Mouse (Mus musculus) heart, postnatal 36 days (tissue): ENCODE data around the gene Arid5b. TPM values are rescaled to one million over a fixed set of nuclear protein-coding genes. Genes with fewer than 3 reads are reported as not detected.

Experiments used
- DNase-seq, 2 experiments: peaks; one replicate each; pipeline ENCODE4 v3.0.0; 2021 to 2022
- intact Hi-C: fragments of 180-260 bp; cut with DNase I; formaldehyde crosslinking; loops from one replicate; pipeline ENCODE4 v1.15.1; 2025
- total RNA-seq, 2 experiments: library from RNA; stranded (reverse); gene quantifications; 2 replicates each; pipeline ENCODE4 v1.2.3; 2021

Arid5b gene
- total RNA-seq, 2 experiments from 2014 or later, result 23.2 to 33.8 TPM

GRCm38 (mm10) chr10:68127604-68128256 is 150.8 kb downstream of the Arid5b start:
- intact Hi-C loops, result loop anchor here (1.0 kb wide), 1 partner anchor 37 kb away; no protein-coding TSS in a partner anchor
- no peak for DNase-seq

GRCm38 (mm10) chr10:68127104-68127503 is 151.4 kb downstream of the Arid5b start:
- DNase-seq, result no peak
- intact Hi-C loops, result no loop called here

GRCm38 (mm10) chr10:68126551-68126950 is 152.0 kb downstream of the Arid5b start:
- intact Hi-C loops, result no loop called here
- no peak for DNase-seq

- intact Hi-C loops, result no loop called here
- no peak for DNase-seq
Observed at GRCm38 (mm10) chr10:68125919-68126550, 152.5 kb downstream of the Arid5b start.

GRCm38 (mm10) chr10:68124985-68125384 is 153.6 kb downstream of the Arid5b start:
- intact Hi-C loops, result no loop called here
- no peak for DNase-seq

DNA sequence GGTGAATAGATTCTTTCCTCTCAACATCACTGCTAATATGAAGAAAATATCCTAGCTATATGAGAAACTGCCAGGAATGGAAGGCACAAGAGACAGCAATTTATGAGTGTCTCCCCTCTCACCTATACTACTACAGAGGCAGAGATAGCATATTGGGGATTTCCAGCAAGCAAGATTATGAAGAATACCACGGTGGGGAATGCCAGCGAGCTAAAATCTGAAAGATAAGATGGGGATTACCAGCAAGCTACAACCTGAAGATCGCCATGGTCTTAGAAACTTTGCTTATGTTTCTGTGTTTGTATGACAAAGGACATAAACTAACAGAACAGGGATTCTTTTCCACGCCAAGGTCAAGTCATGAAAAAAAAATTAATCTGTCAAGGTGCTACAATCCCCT is 155.1 kb downstream of the Arid5b start:
- no peak for DNase-seq
- intact Hi-C loops, result no loop called here

DNA sequence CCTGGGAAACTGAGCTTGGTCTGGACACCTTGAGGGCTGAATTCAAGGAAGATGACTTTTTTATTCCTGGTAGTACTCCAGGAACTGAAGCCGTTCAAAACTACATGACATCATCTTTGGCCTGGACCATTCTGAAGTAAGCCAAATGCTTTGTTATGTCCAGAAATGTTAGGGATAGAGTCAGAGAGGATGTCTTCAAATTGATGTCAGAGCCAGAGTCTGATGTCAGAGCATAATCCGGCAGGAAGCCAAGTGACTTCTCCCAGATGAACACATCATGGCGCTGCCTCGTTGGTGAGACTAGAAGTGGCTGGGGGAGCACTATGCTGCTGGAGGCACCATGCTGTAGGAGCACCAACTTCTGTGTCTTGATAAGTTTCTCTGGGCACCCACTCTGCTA is 156.6 kb downstream of the Arid5b start:
- intact Hi-C loops, result loop anchor here (2.0 kb wide), 1 partner anchor 15 kb away; no protein-coding TSS in a partner anchor
- peak; percentile 78 to 83 for DNase-seq

- DNase-seq, result no peak
- intact Hi-C loops, result loop anchor here (2.0 kb wide), 1 partner anchor 14 kb away; no protein-coding TSS in a partner anchor
Observed at GRCm38 (mm10) chr10:68121251-68121650, 157.3 kb downstream of the Arid5b start.

DNA sequence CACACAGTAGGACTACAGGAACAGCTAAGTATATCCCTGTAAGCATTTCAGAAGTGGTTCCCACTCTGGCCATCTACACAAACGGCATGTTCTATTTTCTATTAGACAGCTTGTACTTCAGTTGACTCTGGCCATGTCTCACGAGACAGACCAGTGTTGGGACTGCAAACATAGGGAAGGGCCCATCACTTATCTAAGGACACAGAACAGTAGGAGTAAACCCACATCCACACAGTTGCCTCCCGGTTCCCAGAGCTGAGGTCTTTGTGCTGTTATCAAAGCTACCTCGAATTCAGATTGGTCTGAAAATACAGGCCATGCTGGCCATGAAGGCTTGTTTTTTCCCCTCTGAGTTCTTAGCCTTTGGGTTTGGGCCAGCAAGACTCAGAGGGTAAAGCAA is 158.5 kb downstream of the Arid5b start:
- DNase-seq, result no peak
- intact Hi-C loops, result loop anchor here (2.0 kb wide), 1 partner anchor 13 kb away; no protein-coding TSS in a partner anchor

GRCm38 (mm10) chr10:68119285-68119684 is 159.3 kb downstream of the Arid5b start:
- intact Hi-C loops, result no loop called here
- no peak for DNase-seq

GRCm38 (mm10) chr10:68114955-68115354 is 163.6 kb downstream of the Arid5b start:
- no peak for DNase-seq
- intact Hi-C loops, result no loop called here

GRCm38 (mm10) chr10:68113645-68114044 is 164.9 kb downstream of the Arid5b start:
- DNase-seq, result no peak
- intact Hi-C loops, result no loop called here

GRCm38 (mm10) chr10:68112983-68113382 is 165.6 kb downstream of the Arid5b start:
- intact Hi-C loops, result no loop called here
- DNase-seq, result no peak

DNA sequence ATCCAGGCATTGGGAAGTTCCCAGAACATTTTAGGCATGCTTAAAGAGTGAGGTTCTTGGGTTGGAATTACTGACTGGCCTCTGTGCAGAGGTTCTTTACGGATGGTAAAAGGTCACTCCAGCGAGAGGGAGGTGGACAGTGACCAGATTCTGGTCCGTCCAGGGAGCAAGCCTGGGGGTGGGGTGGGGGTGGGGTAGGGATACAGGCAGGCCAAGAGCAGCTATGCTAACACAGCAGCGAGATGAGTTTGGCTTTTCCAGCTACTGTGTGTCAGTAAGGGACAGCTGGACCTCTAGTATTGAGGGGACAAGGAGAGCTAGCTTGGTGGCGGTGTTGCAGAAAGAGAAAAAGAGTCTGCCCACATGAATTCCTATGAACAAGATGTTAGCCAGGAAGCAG is 167.9 kb downstream of the Arid5b start:
- intact Hi-C loops, result no loop called here
- DNase-seq, result no peak

DNA sequence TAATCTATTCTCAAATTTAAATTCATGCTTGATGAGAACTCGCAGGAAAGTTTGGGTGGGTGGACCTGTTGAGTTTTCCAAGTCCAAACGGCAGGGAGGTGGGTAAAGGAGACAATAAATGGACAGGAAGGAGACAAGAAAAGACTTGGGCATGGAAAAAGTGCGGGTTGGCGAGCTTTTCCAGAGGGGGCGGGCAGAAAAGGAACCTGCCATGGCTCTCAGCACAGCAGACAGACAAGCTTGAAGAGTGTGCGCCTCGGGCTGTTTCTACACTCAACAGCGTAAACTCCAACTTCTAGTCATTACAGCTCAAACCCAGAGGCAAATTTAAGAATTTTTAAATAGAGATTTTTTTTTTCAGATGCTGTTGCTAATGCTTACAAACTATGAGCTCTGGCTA is 168.4 kb downstream of the Arid5b start:
- DNase-seq, result no peak
- intact Hi-C loops, result no loop called here

DNA sequence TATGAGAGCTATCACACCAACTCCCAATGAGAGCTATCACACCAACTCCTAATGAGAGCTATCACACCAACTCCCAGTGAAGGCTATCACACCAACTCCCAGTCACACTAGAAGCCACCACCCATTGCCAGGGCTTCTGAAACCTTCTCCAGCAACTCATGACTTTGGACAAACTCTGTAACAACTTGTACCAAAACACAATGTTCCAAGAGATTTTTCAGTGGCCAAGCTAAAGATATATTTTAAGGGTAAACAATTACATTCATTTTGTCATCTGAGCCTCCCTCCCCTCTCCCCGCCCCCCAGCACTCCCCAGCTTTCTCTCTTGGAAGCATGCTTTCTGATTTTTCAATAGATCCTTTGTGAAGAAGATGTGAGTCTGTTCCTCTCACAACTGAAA is 168.9 kb downstream of the Arid5b start:
- no peak for DNase-seq
- intact Hi-C loops, result no loop called here

- no peak for DNase-seq
- intact Hi-C loops, result loop anchor here (2.0 kb wide), 2 partner anchors 13 to 27 kb away; no protein-coding TSS in a partner anchor
Observed at GRCm38 (mm10) chr10:68107716-68108115, 170.8 kb downstream of the Arid5b start.

DNA sequence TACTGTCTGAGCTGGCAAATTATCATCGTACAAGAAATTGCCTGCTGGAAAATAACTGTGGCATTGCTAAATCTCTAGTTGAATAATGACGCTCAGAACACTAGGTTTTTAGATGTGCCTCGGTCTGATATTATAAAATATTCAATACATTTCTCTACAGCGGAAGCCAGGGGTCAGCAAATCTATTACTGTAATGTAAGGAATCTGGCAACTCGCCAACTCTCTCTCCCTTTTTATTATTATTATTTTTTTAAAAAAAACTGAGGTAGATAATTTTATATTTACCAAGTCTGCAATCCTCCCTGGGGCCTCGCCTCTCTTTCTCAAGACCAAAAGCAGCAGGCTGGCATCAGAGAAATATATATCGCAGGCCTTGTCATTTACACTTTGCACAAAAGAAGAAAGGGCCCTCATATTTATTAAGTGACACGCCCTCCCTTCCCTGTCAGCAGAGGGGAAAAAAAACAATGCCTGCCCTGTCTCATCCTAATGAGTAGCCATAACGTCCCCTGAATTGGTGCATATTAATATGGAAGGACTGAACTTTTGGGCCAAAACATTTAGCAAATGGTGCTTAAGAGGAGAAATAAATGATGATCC is 172.1 kb downstream of the Arid5b start:
- intact Hi-C loops, result loop anchor here (2.0 kb wide), 2 partner anchors 14 to 28 kb away; no protein-coding TSS in a partner anchor
- DNase-seq, result no peak

- intact Hi-C loops, result loop anchor here (5.0 kb wide), 1 partner anchor 172 kb away; the partner anchor contains the start of gene Arid5b
- no peak for DNase-seq
Observed at GRCm38 (mm10) chr10:68104881-68105781, 173.4 kb downstream of the Arid5b start.

DNA sequence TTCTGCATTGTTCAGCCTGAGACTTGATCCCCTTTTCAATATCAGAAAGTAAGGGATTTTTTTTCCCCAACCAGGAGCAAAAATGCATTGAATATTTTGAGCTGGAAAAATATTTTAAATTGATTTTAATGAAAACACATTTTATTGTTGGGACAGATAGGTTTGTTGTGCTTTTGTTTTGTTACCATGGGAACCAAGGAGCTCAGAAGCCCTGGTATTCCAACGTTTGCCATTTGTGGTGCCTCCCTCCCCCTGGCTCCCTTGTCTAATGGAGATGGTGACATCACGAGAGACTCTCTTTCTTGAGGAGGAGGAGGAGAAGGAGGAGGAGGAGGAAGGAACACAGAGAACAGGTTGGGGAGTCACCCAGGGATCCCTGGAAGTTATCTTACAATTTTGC is 174.1 kb downstream of the Arid5b start:
- DNase-seq, result no peak
- intact Hi-C loops, result loop anchor here (5.0 kb wide), 1 partner anchor 173 kb away; the partner anchor contains the start of gene Arid5b
